Mouse (Mus musculus): ENCODE measurements around the gene Gm49661. TPM values are rescaled to one million over a fixed set of nuclear protein-coding genes. Genes with fewer than 3 reads are reported as not detected.

Gene Gm49661
- 0.89 TPM in 1 of 2 replicates, not detected in the other for polyA plus RNA-seq (2012; rRNA removed)

DNA sequence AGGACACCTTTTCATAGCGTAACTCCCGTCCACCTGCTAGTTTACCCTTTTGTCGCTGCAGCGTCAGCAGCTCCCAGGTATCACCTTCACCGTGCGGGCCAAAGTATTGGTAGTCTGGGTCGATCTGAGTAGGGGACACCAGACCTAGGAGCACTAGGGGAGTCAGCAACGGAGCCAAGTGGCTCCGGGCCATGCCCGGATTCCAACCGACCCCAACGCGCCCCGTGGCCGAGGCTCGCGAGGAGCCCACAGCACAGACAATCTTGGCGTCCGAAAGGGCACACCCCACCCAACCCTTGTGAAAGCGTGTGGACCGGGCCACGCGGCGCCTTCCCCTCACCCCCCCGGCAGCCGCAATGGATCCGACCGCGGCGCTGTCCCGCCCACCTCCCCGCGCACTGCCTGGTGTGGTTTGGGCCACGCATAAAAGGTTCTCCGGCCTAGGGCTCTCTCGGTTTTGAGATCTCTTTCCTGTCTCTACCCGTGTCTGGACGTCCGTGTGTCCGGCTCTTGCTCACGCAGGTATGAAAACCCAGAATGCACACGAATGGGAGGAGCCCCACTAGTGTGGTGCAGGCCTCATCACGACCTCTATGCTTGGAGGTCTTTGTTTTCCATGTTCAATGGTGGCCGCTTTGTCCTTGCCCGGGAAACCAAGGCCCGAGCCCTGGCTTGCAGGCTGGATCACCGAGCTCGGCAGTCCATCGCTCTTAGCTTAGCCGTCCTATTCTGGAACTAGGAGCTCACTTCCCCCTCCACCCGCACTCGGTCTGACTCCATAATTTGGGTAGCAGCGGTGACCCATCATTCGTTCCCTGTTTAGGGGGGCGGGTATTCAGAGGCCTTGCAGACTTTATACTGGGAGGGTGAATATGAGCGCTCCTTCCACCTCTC, at the start of gene Gm49661, which contains the start of the genes Prdx2 and Rnaseh2a:
Gene Gm49661, minus strand, starts transcription at position 193 of the 894 bp plus-strand sequence.
Gene Prdx2, plus strand, starts transcription at position 347 of the 894 bp plus-strand sequence.
Gene Rnaseh2a, minus strand, starts transcription at position 527 of the 894 bp plus-strand sequence.

DNA sequence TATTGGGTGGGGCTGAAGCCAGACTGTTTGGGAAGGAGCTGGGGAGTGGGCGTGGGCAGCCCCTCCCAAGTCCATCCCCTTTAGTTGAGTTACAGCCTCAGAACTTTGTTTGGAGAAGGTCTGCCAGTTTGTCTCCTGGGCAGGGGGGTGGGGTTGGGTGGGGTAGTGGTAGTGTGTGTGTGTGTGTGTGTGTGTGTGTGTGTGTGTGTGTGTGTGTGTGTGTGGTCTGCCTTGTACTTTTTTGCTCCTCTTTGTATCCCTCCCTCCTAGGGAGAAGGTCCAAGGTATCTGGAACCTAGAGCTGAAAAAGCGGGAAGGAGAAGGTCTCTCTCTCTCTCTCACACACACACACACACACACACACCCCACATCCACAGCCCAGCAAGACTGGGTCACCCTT, 45.2 kb upstream of the Gm49661 start, which contains the start of gene Best2:
Gene Best2, minus strand, starts transcription at position 101 of the 400 bp plus-strand sequence.

DNA sequence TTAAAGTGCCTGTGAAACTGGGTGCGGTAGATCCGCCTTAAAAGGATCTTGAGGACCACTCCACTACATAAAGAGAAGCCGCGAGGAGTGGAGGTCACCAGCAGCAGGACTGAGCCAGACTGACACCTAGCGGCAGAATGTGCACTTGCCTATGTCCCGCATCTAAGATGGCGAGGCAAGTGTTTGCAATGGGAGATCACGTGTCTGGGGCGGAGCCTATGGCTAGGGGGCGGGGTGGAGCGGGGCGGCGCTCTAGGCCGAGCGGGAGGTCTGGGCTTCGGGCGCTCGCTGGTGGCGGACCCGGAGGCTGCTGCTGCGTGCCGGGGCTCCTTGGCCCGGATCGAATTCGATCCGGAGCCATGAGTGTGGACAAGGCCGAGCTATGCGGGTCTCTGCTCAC, 21.1 kb upstream of the Gm49661 start, which contains the start of gene Hook2:
Gene Hook2, plus strand, starts transcription at position 255 of the 400 bp plus-strand sequence.

GRCm38 (mm10) chr8:84978248-84978940, 9.2 kb upstream of the Gm49661 start, which contains the start of gene Junb:
TSS of gene Junb (minus strand) at chr8:84978718.

GRCm38 (mm10) chr8:84946528-84947240, 22.5 kb downstream of the Gm49661 start, which contains the start of gene Rtbdn:
TSS of gene Rtbdn (plus strand) at chr8:84946991.

GRCm38 (mm10) chr8:84936962-84937546, 32.2 kb downstream of the Gm49661 start, which contains the start of gene Mast1:
TSS of gene Mast1 (minus strand) at chr8:84937359.

Other genes starting within 250 kb of the Gm49661 start
- gene G430095P16Rik, start 246.4 kb downstream of the Gm49661 start, polyA plus RNA-seq (2012; rRNA removed) = 0.09 TPM in 1 of 2 replicates, not detected in the other
- gene Nfix, start 169.1 kb downstream of the Gm49661 start, polyA plus RNA-seq (2012; rRNA removed) = 43.0 and 44.8 TPM in 2 replicates
- gene Dand5, start 146.6 kb downstream of the Gm49661 start, polyA plus RNA-seq (2012; rRNA removed) = 1.1 and 1.3 TPM in 2 replicates
- 20.5 and 114 TPM in 2 replicates for gene Gadd45gip1, start 137.9 kb downstream of the Gm49661 start, polyA plus RNA-seq (2012; rRNA removed)
- 34.5 and 34.7 TPM in 2 replicates for gene Rad23a, start 128.8 kb downstream of the Gm49661 start, polyA plus RNA-seq (2012; rRNA removed)
- 52.9 and 61.7 TPM in 2 replicates for gene Calr, start 122.5 kb downstream of the Gm49661 start, polyA plus RNA-seq (2012; rRNA removed)
- gene Farsa, start 112.4 kb downstream of the Gm49661 start, polyA plus RNA-seq (2012; rRNA removed) = 21.9 and 25.5 TPM in 2 replicates
- 0.08 and 0.22 TPM in 2 replicates for gene Syce2, start 97.3 kb downstream of the Gm49661 start, polyA plus RNA-seq (2012; rRNA removed)
- 101 and 137 TPM in 2 replicates for gene Gcdh, start 75.5 kb downstream of the Gm49661 start, polyA plus RNA-seq (2012; rRNA removed)
- 0.06 and 0.34 TPM in 2 replicates for gene Klf1, start 67.5 kb downstream of the Gm49661 start, polyA plus RNA-seq (2012; rRNA removed)
- 8.6 and 9.6 TPM in 2 replicates for gene Dnase2a, start 60.9 kb downstream of the Gm49661 start, polyA plus RNA-seq (2012; rRNA removed)
- gene Mast1, start 32.1 kb downstream of the Gm49661 start, polyA plus RNA-seq (2012; rRNA removed) = 0.41 and 0.72 TPM in 2 replicates
- not detected in 2 replicates for gene Rtbdn, start 22.4 kb downstream of the Gm49661 start, polyA plus RNA-seq (2012; rRNA removed)
- gene Prdx2, start 154 bp upstream of the Gm49661 start, polyA plus RNA-seq (2012; rRNA removed) = 79.1 and 81.4 TPM in 2 replicates
- 17.6 and 24.3 TPM in 2 replicates for gene Rnaseh2a, start 334 bp upstream of the Gm49661 start, polyA plus RNA-seq (2012; rRNA removed)
- gene Junb, start 9.3 kb upstream of the Gm49661 start, polyA plus RNA-seq (2012; rRNA removed) = 114 and 193 TPM in 2 replicates
- gene Hook2, start 21.2 kb upstream of the Gm49661 start, polyA plus RNA-seq (2012; rRNA removed) = 14.5 and 15.1 TPM in 2 replicates
- not detected in 2 replicates for gene Best2, start 45.1 kb upstream of the Gm49661 start, polyA plus RNA-seq (2012; rRNA removed)
- gene Asna1, start 55.8 kb upstream of the Gm49661 start, polyA plus RNA-seq (2012; rRNA removed) = 51.2 and 52.0 TPM in 2 replicates
- 27.6 and 47.2 TPM in 2 replicates for gene Trir, start 57.4 kb upstream of the Gm49661 start, polyA plus RNA-seq (2012; rRNA removed)
- gene Tnpo2, start 67.5 kb upstream of the Gm49661 start, polyA plus RNA-seq (2012; rRNA removed) = 18.8 and 27.1 TPM in 2 replicates
- 31.9 and 42.6 TPM in 2 replicates for gene Fbxw9, start 90.6 kb upstream of the Gm49661 start, polyA plus RNA-seq (2012; rRNA removed)
- gene Gm5741, start 98.5 kb upstream of the Gm49661 start, polyA plus RNA-seq (2012; rRNA removed) = 1.2 and 1.7 TPM in 2 replicates
- 23.1 and 46.6 TPM in 2 replicates for gene Dhps, start 102.3 kb upstream of the Gm49661 start, polyA plus RNA-seq (2012; rRNA removed)
- 67.2 and 75.2 TPM in 2 replicates for gene Wdr83os, start 111.3 kb upstream of the Gm49661 start, polyA plus RNA-seq (2012; rRNA removed)
- gene Wdr83, start 111.9 kb upstream of the Gm49661 start, polyA plus RNA-seq (2012; rRNA removed) = 8.4 and 11.5 TPM in 2 replicates
- 21.5 and 23.4 TPM in 2 replicates for gene Man2b1, start 113.8 kb upstream of the Gm49661 start, polyA plus RNA-seq (2012; rRNA removed)
- 0.05 and 0.06 TPM in 2 replicates for gene Zfp791, start 153.7 kb upstream of the Gm49661 start, polyA plus RNA-seq (2012; rRNA removed)
- gene Cks1brt, start 182.5 kb upstream of the Gm49661 start, polyA plus RNA-seq (2012; rRNA removed) = not detected in 2 replicates

Data from stomach, adult 2 months (tissue).